Mouse (Mus musculus): Measurements from ENCODE around the gene Kcnab3. TPM values are rescaled to one million over a fixed set of nuclear protein-coding genes. Genes with fewer than 3 reads are reported as not detected.

Kcnab3 gene
- polyA plus RNA-seq, 1 experiment from 2014 or later = 0.89 TPM

DNA sequence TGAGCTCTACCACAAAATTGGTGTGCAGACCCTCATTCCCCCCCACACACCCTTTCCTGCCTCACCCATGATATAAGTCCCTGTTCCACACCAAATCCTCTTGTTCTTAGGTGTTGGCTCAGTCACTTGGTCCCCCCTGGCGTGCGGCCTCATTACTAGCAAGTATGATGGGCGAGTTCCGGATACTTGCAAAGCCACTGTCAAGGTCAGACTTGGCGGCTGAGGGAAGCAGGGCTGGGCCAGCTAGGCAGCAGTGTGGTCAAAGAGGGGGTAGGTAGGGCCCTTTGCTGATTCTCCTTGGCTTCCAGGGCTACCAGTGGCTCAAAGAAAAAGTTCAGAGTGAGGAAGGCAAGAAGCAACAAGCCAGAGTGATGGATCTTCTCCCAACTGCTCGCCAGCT is 5.1 kb downstream of the Kcnab3 start:
- H3K27me3 ChIP-seq (ENCODE audit: insufficient read depth, low read length) = peaks cover 18% of the 10 kb centered on the region
- H3K4me3 ChIP-seq (ENCODE audit: low read depth, low read length) = peak overlapping the region; percentile 43; the same call in 1 of the 2 replicates
- TF ChIP-seq CTCF (IDR thresholded peaks at IDR 0.05; ENCODE audit: low read depth) = no peak
- H3K27ac ChIP-seq (ENCODE audit: low read depth) = no peak overlapping the region
- peak overlapping the region; percentile 62 for H3K4me2 ChIP-seq
- peaks cover 2% of the 10 kb centered on the region; the same call in 1 of the 2 replicates for H3K4me1 ChIP-seq (ENCODE audit: insufficient read depth)
- no peak for ATAC-seq (ENCODE audit: insufficient read depth)
- no peak for DNase-seq
- H3K9me3 ChIP-seq (ENCODE audit: low read depth, low read length) = no peaks in the 10 kb centered on the region
- no peak overlapping the region for H3K9ac ChIP-seq
- no peaks in the 10 kb centered on the region for H3K36me3 ChIP-seq (ENCODE audit: insufficient read depth)
- 83% methylated on average over 6 of the region's 6 CpGs for WGBS

GRCm38 (mm10) chr11:69331929-69332405 is 5.9 kb downstream of the Kcnab3 start:
- Histone ChIP-seq H3K4me1 (ENCODE audit: insufficient read depth) (no peaks in the 10 kb centered on the region; the same call in 1 of the 2 replicates), H3K36me3 (ENCODE audit: insufficient read depth) (no peaks in the 10 kb centered on the region), H3K9me3 (ENCODE audit: low read depth, low read length) (no peaks in the 10 kb centered on the region), H3K4me3 (ENCODE audit: low read depth, low read length) (peak overlapping the region; percentile 43), H3K9ac (peak overlapping the region; percentile 47), H3K27me3 (ENCODE audit: insufficient read depth, low read length) (peaks cover 11% of the 10 kb centered on the region; the same call in 1 of the 2 replicates), H3K27ac (ENCODE audit: low read depth) (peak overlapping the region; percentile 10; the same call in 1 of the 2 replicates), H3K4me2 (peak overlapping the region; percentile 62)
- TF ChIP-seq CTCF (IDR thresholded peaks at IDR 0.05; ENCODE audit: low read depth) = 0 out of 2 replicates have a peak, but pooled peaks have one; percentile 10
- under 1% methylated on average over 24 of the region's 24 CpGs for WGBS
- ATAC-seq (ENCODE audit: insufficient read depth) (peak; percentile 66), DNase-seq (peak; percentile 88)

DNA sequence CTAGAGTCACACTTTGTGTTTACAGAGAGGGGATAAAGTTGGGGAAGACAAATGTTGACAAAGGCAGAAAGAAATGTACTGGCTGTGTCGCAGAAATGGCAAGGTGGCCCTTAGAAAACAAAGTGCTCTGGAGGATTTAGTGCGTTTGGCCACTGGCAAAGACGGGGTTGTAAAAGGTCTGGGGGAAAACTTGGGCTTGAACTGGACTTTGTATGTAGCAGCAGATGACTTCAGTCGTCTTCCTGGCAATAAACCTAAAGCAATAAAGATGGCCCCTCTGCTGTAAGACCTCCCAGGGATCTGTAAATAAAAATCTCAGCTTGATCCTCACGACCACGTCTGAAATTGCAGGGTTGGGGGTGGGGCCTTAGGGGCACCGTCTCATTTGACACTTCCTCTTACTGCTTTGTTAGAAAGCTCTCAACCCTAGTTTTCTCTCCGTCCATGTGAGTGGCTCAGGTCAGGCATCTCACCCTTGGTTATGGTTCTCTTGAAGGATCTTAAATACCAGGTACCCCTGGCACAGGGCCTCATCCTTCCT is 6.7 kb downstream of the Kcnab3 start:
- no peaks in the 10 kb centered on the region; the same call in 1 of the 2 replicates for H3K4me1 ChIP-seq (ENCODE audit: insufficient read depth)
- no peak overlapping the region for H3K4me3 ChIP-seq (ENCODE audit: low read depth, low read length)
- peak overlapping the region; percentile 62 for H3K4me2 ChIP-seq
- H3K9ac ChIP-seq = peak overlapping the region; percentile 47; the same call in 1 of the 2 replicates
- H3K27ac ChIP-seq (ENCODE audit: low read depth) = no peak overlapping the region
- no peaks in the 10 kb centered on the region for H3K36me3 ChIP-seq (ENCODE audit: insufficient read depth)
- DNase-seq (no peak), ATAC-seq (ENCODE audit: insufficient read depth) (no peak)
- H3K27me3 ChIP-seq (ENCODE audit: insufficient read depth, low read length) = peaks cover 3% of the 10 kb centered on the region; the same call in 1 of the 2 replicates
- WGBS = 31% methylated on average over 8 of the region's 8 CpGs
- no peak for TF ChIP-seq CTCF (IDR thresholded peaks at IDR 0.05; ENCODE audit: low read depth)
- H3K9me3 ChIP-seq (ENCODE audit: low read depth, low read length) = no peaks in the 10 kb centered on the region

DNA sequence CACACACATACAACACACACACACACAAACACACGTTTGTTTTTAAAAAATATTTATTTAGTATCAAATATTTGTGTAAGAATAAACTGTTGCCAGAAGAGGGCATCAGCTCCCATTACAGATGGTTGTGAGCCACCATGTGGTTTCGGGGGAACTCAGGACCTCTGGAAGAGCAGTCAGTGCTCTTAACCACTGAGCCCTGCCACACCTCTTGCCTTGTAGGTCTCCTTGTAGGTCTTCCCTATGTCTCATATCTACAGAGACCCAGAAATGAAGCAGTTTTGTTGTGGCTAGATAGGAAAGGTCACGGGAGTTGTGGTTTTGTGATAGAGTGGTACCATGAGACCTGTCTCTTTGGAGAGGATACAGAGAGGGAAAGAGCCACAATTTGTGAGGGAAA is 7.9 kb downstream of the Kcnab3 start:
- Histone ChIP-seq H3K9me3 (ENCODE audit: low read depth, low read length) (no peaks in the 10 kb centered on the region), H3K4me1 (ENCODE audit: insufficient read depth) (no peaks in the 10 kb centered on the region; the same call in 1 of the 2 replicates), H3K4me2 (no peak overlapping the region), H3K4me3 (ENCODE audit: low read depth, low read length) (no peak overlapping the region), H3K27ac (ENCODE audit: low read depth) (no peak overlapping the region), H3K9ac (no peak overlapping the region), H3K27me3 (ENCODE audit: insufficient read depth, low read length) (no peaks in the 10 kb centered on the region), H3K36me3 (ENCODE audit: insufficient read depth) (no peaks in the 10 kb centered on the region)
- WGBS = 49% methylated on average over 3 of the region's 3 CpGs
- 0 out of 2 replicates have a peak, but pooled peaks have one; percentile 17 for TF ChIP-seq CTCF (IDR thresholded peaks at IDR 0.05; ENCODE audit: low read depth)
- ATAC-seq (ENCODE audit: insufficient read depth) (no peak), DNase-seq (peak; percentile 42)

DNA sequence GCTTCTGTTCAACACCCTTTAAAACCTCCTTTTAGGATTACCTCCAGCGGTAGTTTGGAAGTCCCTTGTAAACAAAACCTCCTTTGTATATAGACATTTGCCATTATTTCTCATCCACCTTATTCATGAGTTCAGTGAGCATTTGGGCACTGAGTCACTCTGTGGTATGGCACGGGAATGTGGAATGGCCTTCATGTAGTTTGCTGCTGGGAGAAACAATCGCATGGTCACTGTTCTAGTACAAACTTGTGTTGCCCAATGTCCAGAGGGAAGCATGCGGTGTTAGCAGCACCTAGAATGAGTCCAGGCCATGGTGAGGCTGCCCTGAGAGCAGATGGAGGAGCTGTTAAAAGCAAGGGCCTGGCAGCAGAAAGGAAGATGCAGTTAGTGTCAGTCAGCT is 8.7 kb downstream of the Kcnab3 start:
- Histone ChIP-seq H3K4me2 (no peak overlapping the region), H3K36me3 (ENCODE audit: insufficient read depth) (no peaks in the 10 kb centered on the region), H3K9me3 (ENCODE audit: low read depth, low read length) (no peaks in the 10 kb centered on the region), H3K9ac (no peak overlapping the region), H3K4me3 (ENCODE audit: low read depth, low read length) (no peak overlapping the region), H3K27me3 (ENCODE audit: insufficient read depth, low read length) (no peaks in the 10 kb centered on the region), H3K27ac (ENCODE audit: low read depth) (no peak overlapping the region), H3K4me1 (ENCODE audit: insufficient read depth) (no peaks in the 10 kb centered on the region; the same call in 1 of the 2 replicates)
- ATAC-seq (ENCODE audit: insufficient read depth) = no peak
- 49% methylated on average over 4 of the region's 4 CpGs for WGBS
- no peak for TF ChIP-seq CTCF (IDR thresholded peaks at IDR 0.05; ENCODE audit: low read depth)
- DNase-seq = no peak

DNA sequence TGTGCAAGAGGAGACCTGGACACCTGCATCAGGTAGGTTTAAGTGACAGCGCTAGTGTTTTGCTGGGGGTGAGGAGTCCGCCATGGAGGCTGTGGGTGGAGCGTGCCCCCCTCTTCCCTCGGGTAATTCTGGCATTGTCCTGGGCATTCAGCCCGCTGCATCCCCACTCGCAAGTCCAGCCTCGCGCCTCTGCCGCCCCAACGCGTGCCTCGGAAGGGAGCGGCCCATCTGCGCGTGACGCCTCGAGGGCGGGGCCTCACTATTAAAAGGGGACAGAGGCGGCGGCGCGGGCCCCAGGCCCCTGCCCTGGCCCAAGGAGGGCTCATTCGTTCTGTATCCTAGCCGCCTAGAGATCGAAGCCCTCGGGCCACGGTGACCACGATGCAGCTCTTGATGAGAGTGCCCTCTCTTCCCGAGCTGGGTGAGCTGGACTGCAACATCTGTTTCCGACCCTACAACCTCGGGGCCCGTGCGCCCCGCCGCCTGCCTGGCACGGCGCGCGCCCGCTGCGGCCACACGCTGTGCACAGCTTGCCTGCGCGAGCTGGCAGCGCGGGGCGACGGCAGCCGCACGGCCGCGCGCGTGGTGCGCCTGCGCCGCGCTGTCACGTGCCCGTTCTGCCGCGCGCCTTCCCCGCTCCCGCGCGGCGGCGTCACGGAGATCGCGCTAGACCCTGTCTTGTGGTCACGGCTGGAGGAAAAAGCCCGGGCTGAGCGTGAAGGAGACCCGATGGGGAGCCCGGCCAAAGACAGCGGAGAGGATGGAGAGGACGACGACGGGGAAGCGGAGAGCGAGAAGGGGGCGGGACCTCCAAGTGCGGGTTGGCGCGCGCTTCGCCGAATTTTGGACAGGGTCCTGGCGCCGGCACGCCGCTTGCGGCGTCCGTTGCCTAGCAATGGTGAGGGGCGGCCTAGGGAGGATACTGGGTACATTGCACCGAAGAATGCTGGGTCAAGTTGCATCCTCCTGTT is 14.4 kb downstream of the Kcnab3 start, which contains the start of gene Rnf227:
TSS of gene Rnf227 (plus strand) at position 301 of the 971 bp plus-strand sequence.
- H3K27ac ChIP-seq (ENCODE audit: low read depth) = peak within 1 kb of the TSS; percentile 60; the same call in 1 of the 2 replicates
- no peak for TF ChIP-seq CTCF (IDR thresholded peaks at IDR 0.05; ENCODE audit: low read depth)
- no peaks in the 10 kb centered on the region for H3K27me3 ChIP-seq (ENCODE audit: insufficient read depth, low read length)
- peak within 1 kb of the TSS; percentile 88 for H3K4me2 ChIP-seq
- ATAC-seq (ENCODE audit: insufficient read depth) = peak; percentile 89
- H3K4me3 ChIP-seq (ENCODE audit: low read depth, low read length) = peak within 1 kb of the TSS; percentile 43
- 1% methylated on average over 99 of the region's 99 CpGs for WGBS
- peak within 1 kb of the TSS; percentile 62 for H3K9ac ChIP-seq
- H3K4me1 ChIP-seq (ENCODE audit: insufficient read depth) = 0 out of 2 replicates have a peak, but pooled peaks cover 2% of the 10 kb centered on the region
- H3K36me3 ChIP-seq (ENCODE audit: insufficient read depth) = peaks cover 30% of the 10 kb centered on the region
- no peaks in the 10 kb centered on the region for H3K9me3 ChIP-seq (ENCODE audit: low read depth, low read length)
- DNase-seq = peak; percentile 88
